Mouse (Mus musculus) central nervous system, embryonic 11.5 days (tissue): ENCODE results near the gene Nol9. TPM values are rescaled to one million over a fixed set of nuclear protein-coding genes. Genes with fewer than 3 reads are reported as not detected.

Experiments
- polyA plus RNA-seq: library from polyadenylated mRNA; depleted of rRNA; stranded (reverse); fragments of >200 nt; gene quantifications from 2 replicates; pipeline ENCODE4 v1.2.3, GENCODE M21; 2012; rRNA removed

Nol9 gene
- 24.9 and 28.4 TPM in 2 replicates for polyA plus RNA-seq

GRCm38 (mm10) chr4:152038985-152039830, at the start of gene Nol9:
Gene Nol9 (plus strand): TSS chr4:152039321.

DNA sequence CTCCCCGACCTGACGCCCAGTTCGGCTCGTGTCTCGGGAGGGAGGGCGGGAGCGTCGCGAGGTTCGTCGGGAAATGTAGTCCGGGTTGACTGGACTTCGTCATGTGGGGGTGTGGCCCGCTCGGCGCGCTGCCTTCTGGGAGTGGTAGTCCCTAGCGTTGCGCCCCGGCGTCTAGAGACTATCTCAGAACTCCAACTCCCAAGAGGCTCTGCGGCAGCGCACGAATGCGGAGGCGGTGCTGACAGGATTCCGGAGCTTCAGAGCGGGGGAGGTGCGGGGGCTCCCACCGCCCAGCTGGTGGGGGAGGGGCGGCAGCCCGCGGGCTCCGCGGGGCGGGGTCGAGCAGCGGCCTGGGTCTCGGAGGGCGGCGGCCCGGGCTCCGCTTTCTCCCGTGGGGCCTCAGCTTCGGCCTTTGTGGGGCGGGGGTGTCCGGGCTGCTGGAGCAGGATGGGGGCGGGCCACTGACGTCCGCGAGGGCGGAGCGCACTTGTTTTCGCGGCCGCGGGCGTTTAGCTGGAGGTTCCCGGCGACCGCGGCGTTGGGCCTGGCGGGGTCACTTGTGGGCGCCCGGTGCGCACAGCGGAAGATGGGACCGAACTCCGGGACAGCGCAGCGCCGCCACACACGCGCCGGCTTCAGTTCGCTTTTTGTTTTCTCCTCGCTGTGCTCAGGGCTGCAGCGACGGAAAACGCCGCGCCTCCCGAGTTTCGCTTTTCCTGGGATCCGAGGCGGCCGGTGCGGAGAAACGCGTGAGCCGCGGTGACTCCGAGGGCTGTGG, 42.8 kb upstream of the Nol9 start, which contains the start of gene Phf13:
Phf13 (minus strand) TSS at position 86 of the 778 bp plus-strand sequence.

DNA sequence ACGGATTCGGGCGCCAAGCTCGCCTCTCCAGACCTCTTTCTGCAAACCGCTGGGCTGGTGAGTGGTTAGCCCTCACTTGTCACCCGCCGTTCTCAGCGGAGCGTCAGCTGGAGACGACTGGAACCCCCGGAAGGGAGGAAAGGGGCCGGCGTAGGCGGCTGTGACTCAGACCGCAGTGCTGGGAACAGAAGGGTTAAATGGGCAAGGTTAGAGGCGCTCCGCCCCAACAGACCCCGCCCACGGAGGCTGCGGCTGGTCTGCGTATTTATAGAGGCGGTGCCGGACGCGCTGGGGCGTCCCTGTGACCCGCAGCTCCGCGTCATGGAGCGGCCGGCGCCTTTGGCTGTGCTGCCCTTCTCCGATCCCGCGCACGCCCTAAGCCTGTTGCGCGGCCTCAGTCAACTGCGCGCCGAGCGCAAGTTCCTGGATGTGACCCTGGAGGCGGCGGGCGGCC, 30.5 kb upstream of the Nol9 start, which contains the start of gene Klhl21:
Klhl21 (plus strand) TSS at position 182 of the 454 bp plus-strand sequence.

DNA sequence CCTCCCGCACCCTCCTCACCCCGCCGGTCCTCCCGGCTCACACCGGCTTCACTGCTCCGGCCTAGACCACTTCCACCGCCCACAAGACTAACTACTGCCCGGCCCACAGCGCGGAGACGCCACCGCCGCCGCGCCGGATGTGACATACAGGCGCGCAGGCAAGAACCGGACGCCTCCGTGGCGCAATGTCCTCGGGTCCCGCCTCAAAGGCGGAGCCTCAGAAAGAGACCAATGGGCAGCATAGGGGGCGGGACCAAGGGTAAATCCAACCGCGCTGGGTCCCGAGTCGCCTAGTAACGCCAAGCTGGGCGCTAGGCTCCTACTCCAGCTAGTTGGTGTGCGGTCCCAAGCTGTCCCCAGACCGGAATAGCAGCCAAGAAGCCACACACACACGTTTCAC, 11.6 kb upstream of the Nol9 start, which contains the start of gene Zbtb48:
Zbtb48 (minus strand) TSS at position 148 of the 400 bp plus-strand sequence.

GRCm38 (mm10) chr4:152038225-152038984, 716 bp upstream of the Nol9 start, which contains the start of gene Tas1r1:
Gene Tas1r1 (minus strand): TSS chr4:152038568.

DNA sequence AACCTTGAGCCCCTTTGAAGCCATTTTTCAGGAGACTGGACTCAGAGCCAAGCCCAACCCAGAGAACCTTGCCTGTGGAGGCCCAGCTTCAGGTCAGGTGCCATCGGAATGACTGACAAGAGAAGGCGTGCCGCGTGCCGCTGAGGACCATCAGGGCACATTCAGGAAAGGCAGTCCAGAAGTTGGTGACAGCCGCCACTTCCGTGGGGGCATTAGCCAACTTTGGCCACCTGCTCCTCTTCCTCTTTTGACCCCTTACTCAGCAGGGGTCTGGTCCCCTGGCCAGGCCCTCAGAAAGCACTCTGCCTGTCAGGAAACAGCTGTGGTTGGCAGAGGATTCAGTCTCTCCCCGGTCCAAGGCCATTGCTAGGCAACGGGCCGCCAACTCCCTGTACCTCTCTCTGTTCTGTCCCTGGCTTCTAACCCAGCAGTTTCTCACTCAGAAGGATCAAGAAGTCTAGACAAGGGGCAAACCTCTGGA, 33.0 kb downstream of the Nol9 start, which contains the start of gene Plekhg5:
Plekhg5 (plus strand) TSS at position 378 of the 481 bp plus-strand sequence.

Other genes with a start within 250 kb of the Nol9 start
- 43.4 and 44.4 TPM in 2 replicates for gene Camta1, start 177.4 kb upstream of the Nol9 start, polyA plus RNA-seq
- 80.5 and 103 TPM in 2 replicates for gene Dnajc11, start 105.6 kb upstream of the Nol9 start, polyA plus RNA-seq
- 38.6 and 39.6 TPM in 2 replicates for gene Thap3, start 50.3 kb upstream of the Nol9 start, polyA plus RNA-seq
- 18.4 and 23.2 TPM in 2 replicates for gene Phf13, start 43.1 kb upstream of the Nol9 start, polyA plus RNA-seq
- gene Klhl21, start 30.5 kb upstream of the Nol9 start, polyA plus RNA-seq: 5.9 and 7.6 TPM in 2 replicates
- 35.6 and 43.3 TPM in 2 replicates for gene Zbtb48, start 11.7 kb upstream of the Nol9 start, polyA plus RNA-seq
- gene Tas1r1, start 753 bp upstream of the Nol9 start, polyA plus RNA-seq: 0.05 and 0.17 TPM in 2 replicates
- gene Plekhg5, start 33.2 kb downstream of the Nol9 start, polyA plus RNA-seq: 14.7 and 18.2 TPM in 2 replicates
- 2.2 and 3.1 TPM in 2 replicates for gene Tnfrsf25, start 76.6 kb downstream of the Nol9 start, polyA plus RNA-seq
- gene Espn, start 113.0 kb downstream of the Nol9 start, polyA plus RNA-seq: 1.8 and 2.6 TPM in 2 replicates
- gene Hes2, start 119.5 kb downstream of the Nol9 start, polyA plus RNA-seq: 0.97 and 1.2 TPM in 2 replicates
- 56.4 and 73.6 TPM in 2 replicates for gene Acot7, start 138.8 kb downstream of the Nol9 start, polyA plus RNA-seq
- gene Gpr153, start 234.9 kb downstream of the Nol9 start, polyA plus RNA-seq: 17.2 and 17.6 TPM in 2 replicates